Mouse (Mus musculus) right cerebral cortex, postnatal 36 days (tissue): Measurements from ENCODE around the gene Prlr.

Experiments
- DNase-seq, 2 experiments: peaks; one replicate each; pipeline ENCODE4 v3.0.0; 2022; ENCODE audit warnings: low spot score in 2 of 2, mixed read lengths in 1 of 2

Gene Prlr

DNA sequence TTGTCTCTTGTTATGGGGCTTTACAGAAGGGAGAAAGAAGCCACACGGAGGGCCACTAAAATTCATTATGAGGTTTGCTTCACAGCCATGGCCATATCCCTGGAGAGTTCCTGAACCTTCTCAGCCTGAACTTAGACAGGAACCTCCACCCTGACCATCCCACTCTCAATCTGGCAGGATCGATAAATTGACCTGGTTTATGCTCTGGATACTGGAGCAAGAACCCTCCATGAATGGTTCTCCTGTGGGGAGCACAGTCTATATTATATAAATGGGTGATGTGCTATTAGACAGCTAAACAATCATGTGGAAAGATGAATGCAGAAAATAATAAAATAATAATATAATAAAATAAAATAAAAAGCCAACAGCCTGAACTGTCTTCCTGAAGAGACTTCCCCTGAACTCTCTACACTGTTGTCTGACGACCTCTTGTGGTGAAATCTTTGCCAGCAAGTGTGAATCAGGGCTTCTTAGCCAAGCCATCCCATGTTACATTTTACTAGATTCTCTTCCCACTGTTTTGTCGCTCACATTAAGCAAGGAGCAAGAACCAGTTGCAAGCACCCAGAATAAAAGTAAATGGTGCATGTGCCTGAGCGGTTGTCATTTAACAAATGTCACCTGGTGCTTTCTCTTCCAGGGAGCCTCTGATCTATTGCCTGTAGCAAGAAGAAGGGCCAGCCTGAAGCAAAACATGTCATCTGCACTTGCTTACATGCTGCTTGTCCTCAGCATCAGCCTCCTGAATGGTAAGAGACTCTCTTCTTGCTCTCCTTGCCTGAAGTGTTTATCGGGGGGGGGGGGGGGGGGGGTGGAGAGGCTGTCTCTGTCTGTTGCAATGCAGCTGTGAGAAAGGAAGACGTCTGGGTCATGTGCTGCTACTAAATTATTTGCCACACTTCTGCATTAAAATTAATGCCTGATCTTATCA, 136.8 kb downstream of the Prlr start:
- DNase-seq, result peak; percentile 22 to 43

DNA sequence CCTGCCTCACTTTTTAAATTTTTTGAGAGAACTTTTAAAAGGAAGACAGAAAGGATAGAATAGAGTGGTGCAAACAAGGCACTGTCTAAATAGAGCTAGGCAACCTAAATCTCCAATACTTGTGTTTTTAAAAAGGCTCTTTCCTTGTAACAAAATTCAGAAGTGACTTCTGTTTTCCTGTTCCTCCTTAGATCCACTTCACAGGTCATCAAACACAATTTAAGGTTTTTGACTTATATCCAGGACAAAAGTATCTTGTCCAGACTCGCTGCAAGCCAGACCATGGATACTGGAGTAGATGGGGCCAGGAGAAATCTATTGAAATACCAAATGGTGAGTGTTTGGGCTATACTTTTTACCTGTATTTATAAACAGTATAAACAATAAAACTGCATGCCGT, 148.0 kb downstream of the Prlr start, which contains the start of gene Gm21973:
Gene Gm21973 (plus strand): TSS at position 301 of the 400 bp plus-strand sequence.
- DNase-seq, result no peak

DNA sequence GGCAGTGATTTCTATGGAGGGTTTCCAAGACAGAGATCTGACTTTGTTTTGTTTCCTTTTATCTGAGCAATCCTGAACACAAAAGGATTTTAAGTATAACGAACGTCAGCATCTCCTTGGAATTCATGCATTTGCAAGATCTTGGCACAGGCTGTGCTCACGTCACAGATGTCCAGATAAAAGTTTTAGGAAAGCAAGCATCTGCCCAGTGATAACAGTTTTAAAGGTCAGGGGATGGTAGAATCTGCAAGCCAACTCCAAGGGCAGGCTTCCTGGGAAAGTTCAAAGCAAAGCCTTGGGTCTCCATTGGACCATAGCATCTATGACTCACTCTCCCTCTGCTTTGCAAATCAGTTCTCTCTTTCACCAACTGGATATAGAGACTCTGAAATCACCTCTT, 153.6 kb downstream of the Prlr start:
- DNase-seq, result no peak

GRCm38 (mm10) chr15:10332566-10332965, 155.5 kb downstream of the Prlr start:
- no peak for DNase-seq

- no peak for DNase-seq
These were observed 161.6 kb downstream of the Prlr start for GRCm38 (mm10) chr15:10338606-10339005.

DNA sequence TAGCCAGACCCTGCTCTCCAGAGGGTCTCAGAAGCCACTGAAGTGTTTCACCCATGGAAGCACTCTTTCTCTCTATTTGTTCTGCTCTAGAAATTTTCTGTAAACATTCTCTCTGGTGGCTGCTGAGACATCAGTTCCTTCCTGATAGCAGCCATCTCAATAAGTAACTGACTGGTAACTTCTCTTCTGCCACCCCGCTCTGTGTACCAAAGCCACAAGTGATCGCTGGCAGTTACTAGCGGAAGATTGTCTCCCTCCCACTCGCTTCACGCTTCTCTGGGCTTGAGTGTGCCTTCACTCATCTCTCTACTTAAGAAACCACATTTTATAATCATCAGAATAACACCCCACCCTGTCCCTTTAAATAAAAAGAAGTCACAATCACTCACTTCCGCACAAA, 170.0 kb downstream of the Prlr start:
- no peak for DNase-seq

DNA sequence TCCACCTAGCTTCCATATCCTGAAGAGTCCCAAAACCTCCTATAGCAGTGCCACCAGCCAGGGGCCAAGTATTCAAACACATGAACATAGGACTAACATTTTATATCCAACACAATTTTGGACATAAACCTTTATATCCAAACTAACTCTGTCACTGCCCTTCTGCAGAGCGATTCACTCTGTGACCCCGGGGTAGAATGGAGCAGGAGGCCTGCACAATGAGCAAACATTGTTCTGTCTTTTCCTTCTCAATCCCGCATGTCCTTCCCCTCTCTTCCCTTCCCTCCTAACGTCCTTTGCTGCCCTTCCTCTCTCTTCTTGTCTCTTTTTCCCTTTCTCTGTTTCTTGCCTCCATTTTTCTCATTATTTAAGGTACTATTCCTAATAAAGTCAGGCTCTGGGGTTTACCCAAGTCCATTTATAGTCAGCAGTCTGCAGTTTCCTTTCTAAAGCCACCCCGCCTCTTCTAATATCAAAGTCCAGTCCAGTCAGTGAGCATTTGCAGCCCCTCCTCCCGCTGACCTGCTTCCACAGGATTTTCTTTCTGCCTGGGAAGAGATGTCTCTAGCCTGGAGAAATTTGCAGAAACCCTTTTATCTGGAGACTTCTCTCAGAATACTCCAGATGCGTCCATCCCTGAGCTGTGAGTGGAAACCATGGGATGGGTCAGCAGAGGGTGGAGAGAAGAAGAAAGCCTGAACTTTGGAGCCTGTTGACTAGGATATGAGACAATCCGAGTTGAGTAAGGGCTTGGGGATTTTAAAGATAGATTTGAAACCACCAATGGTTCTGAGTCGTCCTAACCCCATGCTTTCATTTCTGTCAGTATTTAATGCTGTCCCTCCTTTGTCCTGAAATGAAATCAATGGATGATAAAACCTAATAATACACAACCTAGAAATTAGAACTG, 181.3 kb downstream of the Prlr start, which contains the start of gene Agxt2:
Gene Agxt2 (plus strand): TSS at position 494 of the 910 bp plus-strand sequence.
- no peak for DNase-seq

GRCm38 (mm10) chr15:10366331-10366730, 189.3 kb downstream of the Prlr start:
- DNase-seq, result no peak

- no peak for DNase-seq
These were observed 198.4 kb downstream of the Prlr start for GRCm38 (mm10) chr15:10375404-10375803.

DNA sequence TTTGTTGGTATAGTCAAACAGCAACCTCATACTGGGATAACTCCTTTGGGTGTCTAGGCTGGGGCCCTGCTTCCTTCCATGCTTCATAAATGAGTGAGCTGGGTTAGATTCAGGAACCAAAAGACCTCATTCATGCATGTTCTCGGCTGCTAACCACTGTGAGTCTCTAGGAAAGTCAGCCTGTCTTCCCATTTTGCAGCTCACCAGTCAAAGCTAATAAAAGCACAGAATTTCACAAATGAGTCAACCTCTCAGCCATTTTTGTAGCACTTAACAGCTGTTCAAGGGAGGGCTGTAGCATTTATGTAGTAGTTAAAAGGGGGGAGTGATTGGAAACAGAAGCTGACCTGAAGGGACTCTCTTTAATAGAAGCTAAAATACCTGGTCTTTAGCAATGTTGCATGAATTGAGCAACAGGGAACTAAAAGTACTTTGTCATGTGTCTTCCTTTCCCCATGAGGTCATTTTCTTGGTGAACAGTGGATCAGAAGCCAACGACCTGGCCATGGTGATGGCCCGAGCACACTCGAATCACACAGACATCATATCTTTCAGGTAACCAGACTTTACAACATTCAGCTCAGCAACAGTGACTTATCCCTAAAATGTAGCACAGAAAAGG, 201.4 kb downstream of the Prlr start:
- no peak for DNase-seq

- no peak for DNase-seq
These were observed 202.9 kb downstream of the Prlr start for GRCm38 (mm10) chr15:10379757-10380458.

DNA sequence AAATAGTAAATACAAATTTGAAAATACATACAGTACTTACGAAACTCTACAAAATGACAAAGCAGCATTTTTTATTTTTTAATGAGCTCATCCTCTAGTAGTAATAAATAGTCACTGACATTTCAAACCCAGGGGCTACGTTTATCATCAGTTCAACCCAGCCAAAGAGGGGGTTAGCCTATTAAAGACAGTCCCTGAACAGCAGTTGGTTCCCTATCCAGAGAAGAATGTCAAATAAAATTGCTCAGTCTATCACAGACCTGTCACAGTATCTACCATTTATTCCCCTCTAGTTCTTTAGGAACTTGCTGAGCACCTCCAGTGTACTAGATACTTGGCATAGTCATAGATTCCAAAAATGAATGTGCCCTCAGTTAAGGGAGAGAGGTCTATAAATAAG, 210.2 kb downstream of the Prlr start:
- no peak for DNase-seq
